Mouse (Mus musculus) neural tube, embryonic 15.5 days (tissue): ENCODE data around the gene Taok1. TPM values are rescaled to one million over a fixed set of nuclear protein-coding genes. Genes with fewer than 3 reads are reported as not detected.
A peak's percentile ranks its signal among the peaks of the same experiment; 100 is the strongest.

ENCODE experiments used
- ATAC-seq: fragments of 200-750 bp; cut with Nextera tagmentation; 2 replicates; pipeline ENCODE4 v1.8.0; 2017; ENCODE audit warnings: mild to moderate bottlenecking, moderate TSS enrichment, moderate library complexity; ENCODE audit not compliant: low FRiP score
- H3K27ac ChIP-seq: fragments of 300-500 bp; sonication (generic); replicated peaks from 2 replicates; pipeline ENCODE4 v1.5.1; 2015; ENCODE audit warnings: mild to moderate bottlenecking, inconsistent platforms
- H3K27me3 ChIP-seq: fragments of 300-500 bp; sonication (generic); replicated peaks from 2 replicates; pipeline ENCODE4 v1.6.1; 2015; ENCODE audit warnings: inconsistent platforms
- H3K36me3 ChIP-seq: fragments of 300-500 bp; sonication (generic); 2 replicates; pipeline ENCODE4 v1.6.1; 2015; ENCODE audit warnings: inconsistent platforms
- H3K4me1 ChIP-seq: fragments of 300-500 bp; sonication (generic); 2 replicates; pipeline ENCODE4 v1.6.1; 2015; ENCODE audit warnings: inconsistent platforms
- H3K4me2 ChIP-seq: fragments of 300-500 bp; sonication (generic); 2 replicates; pipeline ENCODE4 v1.6.1; 2015; ENCODE audit warnings: inconsistent platforms, mild to moderate bottlenecking, moderate library complexity
- H3K4me3 ChIP-seq: fragments of 300-500 bp; sonication (generic); replicated peaks from 2 replicates; pipeline ENCODE4 v1.5.1; 2015; ENCODE audit warnings: mild to moderate bottlenecking, inconsistent platforms
- H3K9ac ChIP-seq: fragments of 300-500 bp; sonication (generic); replicated peaks from 2 replicates; pipeline ENCODE4 v1.6.1; 2015; ENCODE audit warnings: mild to moderate bottlenecking, inconsistent platforms
- H3K9me3 ChIP-seq: fragments of 300-500 bp; sonication (generic); replicated peaks from 2 replicates; pipeline ENCODE4 v1.6.1; 2016; ENCODE audit warnings: inconsistent platforms
- WGBS: fragments of 180-500 bp; shearing (Covaris S2); methylation state at CpG from one replicate; pipeline ENCODE4 v1.1.7; 2015; ENCODE audit warnings: mixed read lengths; 5-methylcytosine and 5-hydroxymethylcytosine counted together
- polyA plus RNA-seq: library from polyadenylated mRNA; unstranded; fragments of >200 nt; fragmentation: Nextera tagmentation; extraction: Ambion mirVana; gene quantifications from 2 replicates; pipeline ENCODE4 v1.2.1, GENCODE M21; 2015

Taok1 gene
- polyA plus RNA-seq, 1 experiment from 2014 or later: 18.7 TPM

DNA sequence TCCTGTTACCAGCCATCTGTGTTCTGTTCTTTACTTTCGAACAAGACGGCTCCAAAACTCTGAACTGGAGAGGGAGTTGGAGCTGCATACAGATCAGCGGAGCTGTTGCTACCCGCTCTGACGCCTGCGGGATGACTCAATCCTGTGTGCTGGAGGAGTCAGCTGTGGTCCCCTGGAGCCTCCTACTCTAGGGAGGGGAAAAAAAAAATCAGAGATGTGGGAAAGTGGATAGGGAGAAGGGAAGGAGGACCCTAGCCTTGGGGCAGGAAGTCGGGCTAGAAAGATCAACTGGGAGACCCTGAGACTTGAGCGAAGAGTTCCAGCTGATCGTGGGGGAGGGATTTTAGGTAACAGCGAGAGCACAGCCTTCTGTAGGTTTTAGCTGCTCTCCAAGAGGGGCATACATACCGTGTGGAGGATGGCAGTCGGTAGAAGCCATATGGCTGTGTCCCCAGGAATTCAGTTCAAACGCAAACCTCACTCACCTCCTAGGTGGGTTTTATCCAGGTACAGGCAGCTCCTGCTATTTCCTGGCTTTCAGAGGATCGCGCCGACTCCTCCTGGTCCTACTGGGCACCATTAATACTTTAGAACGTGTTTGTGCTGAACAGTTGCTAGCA is 16.9 kb upstream of the Taok1 start:
- ATAC-seq: peak; percentile 79
- Histone ChIP-seq H3K4me1 (peaks cover 21% of the 10 kb centered on the region), H3K27ac (peak overlapping the region; percentile 84), H3K4me2 (peak overlapping the region; percentile 87), H3K4me3 (peak overlapping the region; percentile 40), H3K27me3 (no peaks in the 10 kb centered on the region), H3K9me3 (no peaks in the 10 kb centered on the region), H3K36me3 (no peaks in the 10 kb centered on the region), H3K9ac (peak overlapping the region; percentile 49)
- 1% methylated on average over 17 of the region's 17 CpGs for WGBS

DNA sequence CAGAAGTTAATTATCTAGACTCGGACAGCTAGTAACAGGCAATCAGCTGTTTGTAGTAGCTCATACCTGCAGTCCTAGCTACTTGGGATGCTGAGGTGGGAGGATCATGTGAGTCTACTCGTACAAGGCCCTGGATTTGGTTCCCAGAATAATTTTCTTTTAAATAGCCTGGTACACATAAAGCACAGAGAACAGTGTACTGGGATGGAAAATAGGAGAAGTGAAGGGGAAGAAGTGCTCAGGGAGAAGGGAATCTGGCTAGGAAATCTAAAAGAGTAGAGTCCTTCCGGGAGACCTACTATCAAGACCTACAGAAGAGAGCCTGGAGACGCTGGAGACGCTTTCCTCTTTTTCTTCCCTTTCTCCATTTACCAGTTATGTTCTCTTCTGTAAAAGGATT is 16.4 kb upstream of the Taok1 start:
- ATAC-seq: no peak
- WGBS: 30% methylated on average over 5 of the region's 5 CpGs
- peaks cover 21% of the 10 kb centered on the region for H3K4me1 ChIP-seq
- 0 out of 2 replicates have a peak overlapping the region, but pooled peaks have one; percentile 15 for H3K9ac ChIP-seq
- no peaks in the 10 kb centered on the region for H3K9me3 ChIP-seq
- peak overlapping the region; percentile 84 for H3K27ac ChIP-seq
- H3K4me3 ChIP-seq: peak overlapping the region; percentile 40
- H3K36me3 ChIP-seq: no peaks in the 10 kb centered on the region
- peak overlapping the region; percentile 87 for H3K4me2 ChIP-seq
- H3K27me3 ChIP-seq: no peaks in the 10 kb centered on the region

DNA sequence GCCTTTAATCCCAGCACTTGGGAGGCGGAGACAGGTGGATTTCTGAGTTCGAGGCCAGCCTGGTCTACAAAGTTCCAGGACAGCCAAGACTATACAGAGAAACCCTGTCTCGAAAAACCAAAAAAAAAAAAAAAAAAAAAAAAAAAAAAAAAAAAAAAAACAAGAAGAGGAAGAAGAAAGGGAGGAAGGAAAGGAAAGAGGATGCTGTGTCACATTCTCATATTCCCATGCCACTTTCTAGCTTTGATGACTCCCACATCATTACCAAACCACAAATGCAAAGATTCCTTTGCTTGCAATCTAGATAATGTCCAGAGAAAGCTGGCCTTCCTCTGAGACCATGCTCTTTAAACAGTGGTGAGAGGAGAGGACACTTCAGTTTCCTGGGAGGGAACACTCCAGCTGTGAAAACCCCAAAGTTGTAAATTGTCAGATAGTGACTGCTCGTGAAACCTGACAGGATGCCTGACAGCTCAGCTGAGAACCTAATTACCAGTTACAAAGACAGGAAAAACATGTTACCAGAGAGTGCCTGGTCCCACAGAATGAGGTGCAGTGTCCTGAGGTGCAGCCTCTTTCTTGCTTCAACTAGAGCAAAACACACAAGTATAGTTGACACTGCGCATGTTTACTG is 14.4 kb upstream of the Taok1 start:
- Histone ChIP-seq H3K4me2 (no peak overlapping the region), H3K9me3 (no peaks in the 10 kb centered on the region), H3K4me1 (peaks cover 21% of the 10 kb centered on the region), H3K27ac (no peak overlapping the region), H3K4me3 (no peak overlapping the region), H3K9ac (no peak overlapping the region), H3K36me3 (no peaks in the 10 kb centered on the region), H3K27me3 (no peaks in the 10 kb centered on the region)
- ATAC-seq: no peak
- WGBS: 69% methylated on average over 5 of the region's 5 CpGs

DNA sequence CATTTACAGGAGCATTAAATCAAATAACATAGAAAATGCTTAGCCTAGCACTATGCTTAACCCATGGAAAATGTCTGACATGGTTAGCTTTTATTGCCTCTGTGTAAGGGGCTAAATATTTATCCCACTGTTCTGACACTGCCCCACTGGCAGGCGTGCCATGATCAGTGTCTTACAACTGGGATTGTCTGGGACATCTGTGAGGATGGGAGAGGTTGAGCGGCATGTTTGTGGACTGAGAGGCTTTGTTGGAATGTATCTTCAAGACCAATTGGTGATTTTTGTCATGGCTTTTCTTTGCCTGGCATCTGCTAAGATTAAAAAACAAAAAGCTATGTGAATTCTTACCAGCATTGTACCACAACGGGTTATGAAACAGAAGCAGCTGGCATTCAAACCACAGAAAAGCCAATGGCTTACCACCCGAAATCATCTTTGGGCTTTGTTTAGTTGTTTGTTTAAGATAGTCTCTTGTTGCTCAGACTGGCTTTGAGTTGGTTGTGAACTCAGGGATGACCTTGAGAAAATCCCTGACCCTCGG is 7.5 kb upstream of the Taok1 start:
- Histone ChIP-seq H3K4me1 (no peaks in the 10 kb centered on the region), H3K9me3 (no peaks in the 10 kb centered on the region), H3K4me2 (no peak overlapping the region), H3K4me3 (no peak overlapping the region), H3K36me3 (no peaks in the 10 kb centered on the region), H3K27me3 (no peaks in the 10 kb centered on the region), H3K27ac (no peak overlapping the region), H3K9ac (no peak overlapping the region)
- ATAC-seq: no peak
- 82% methylated on average over 5 of the region's 5 CpGs for WGBS

DNA sequence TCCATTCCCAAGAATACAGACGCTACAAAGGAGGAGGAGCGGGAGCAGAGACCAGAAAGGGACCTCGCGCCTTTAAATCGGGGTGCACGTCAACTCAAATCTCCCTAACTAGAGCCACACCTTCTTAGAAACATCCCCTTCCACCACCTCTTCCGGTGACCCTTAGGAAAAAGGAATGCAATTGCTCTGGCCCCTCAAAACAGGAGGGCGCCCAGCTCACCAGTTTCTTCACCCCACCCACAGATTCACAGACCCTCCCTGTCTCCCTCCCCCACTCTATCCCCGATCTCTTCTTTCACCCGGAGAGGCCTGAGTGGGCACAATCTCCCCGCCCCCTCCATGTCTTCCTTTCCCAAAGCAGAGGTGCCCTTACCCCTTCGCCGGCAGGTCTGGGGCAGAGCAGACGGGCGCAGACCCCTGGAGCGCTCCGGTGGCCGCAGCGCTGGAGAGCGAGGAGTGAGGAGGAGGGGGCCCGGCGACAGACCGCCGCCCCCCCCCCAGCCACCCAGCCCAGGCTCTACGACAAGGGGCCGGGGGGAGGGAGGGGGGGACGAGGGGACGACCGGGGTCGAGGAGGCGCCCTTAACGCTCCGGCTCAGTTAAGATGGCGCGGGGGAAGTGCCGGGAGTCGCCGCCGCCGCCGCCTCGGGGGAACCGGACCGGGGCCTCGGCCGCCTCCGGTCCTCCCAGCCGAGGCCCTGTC is 629 bp downstream of the Taok1 start:
- H3K9me3 ChIP-seq: no peaks in the 10 kb centered on the region
- H3K9ac ChIP-seq: peak overlapping the region; percentile 99
- peak overlapping the region; percentile 97 for H3K27ac ChIP-seq
- no peaks in the 10 kb centered on the region for H3K27me3 ChIP-seq
- ATAC-seq: peak; percentile 69
- no peaks in the 10 kb centered on the region for H3K36me3 ChIP-seq
- H3K4me3 ChIP-seq: peak overlapping the region; percentile 98
- H3K4me1 ChIP-seq: peaks cover 32% of the 10 kb centered on the region
- WGBS: under 1% methylated on average over 22 of the region's 48 CpGs
- H3K4me2 ChIP-seq: peak overlapping the region; percentile 81

DNA sequence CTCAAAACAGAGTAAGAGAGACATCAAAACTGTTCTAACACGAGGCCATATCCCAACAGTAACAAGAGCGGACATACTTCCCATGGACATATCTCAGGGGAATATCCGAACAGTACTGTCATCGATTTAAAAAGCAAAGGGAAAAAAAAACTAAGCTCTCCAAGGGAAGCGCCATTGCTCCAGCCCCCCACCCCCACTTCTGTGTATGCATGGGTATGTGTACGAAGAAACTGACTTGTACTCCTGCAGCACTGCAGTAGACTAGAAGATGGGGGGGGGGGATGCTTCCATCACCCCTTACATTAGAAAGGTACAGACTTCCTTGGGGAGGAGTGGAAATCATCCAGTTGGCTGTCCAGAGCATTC is 1.2 kb downstream of the Taok1 start:
- peak; percentile 13; the same call in 1 of the 2 replicates for ATAC-seq
- peak overlapping the region; percentile 97 for H3K27ac ChIP-seq

DNA sequence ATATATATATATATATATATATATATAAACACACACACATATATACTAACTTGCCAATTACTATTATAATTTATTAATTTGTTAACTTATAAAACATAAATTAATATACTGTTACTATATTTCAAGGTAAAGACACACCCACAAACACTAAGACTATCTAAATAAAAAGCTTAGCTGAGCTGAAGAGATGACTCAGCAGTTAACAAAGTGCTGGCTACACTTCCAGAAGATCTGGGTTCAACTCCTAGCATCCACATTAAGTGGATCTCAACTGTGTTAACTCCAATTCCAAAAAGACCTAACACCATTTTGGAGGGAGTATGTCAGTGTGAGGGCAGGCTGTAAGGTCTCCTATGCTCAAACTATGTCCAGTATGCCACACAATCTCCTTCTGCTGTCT is 10.3 kb downstream of the Taok1 start:
- H3K27ac ChIP-seq: no peak overlapping the region
- ATAC-seq: no peak
- H3K4me2 ChIP-seq: no peak overlapping the region
- H3K36me3 ChIP-seq: no peaks in the 10 kb centered on the region
- H3K4me3 ChIP-seq: no peak overlapping the region
- H3K9ac ChIP-seq: no peak overlapping the region
- H3K9me3 ChIP-seq: no peaks in the 10 kb centered on the region
- H3K4me1 ChIP-seq: no peaks in the 10 kb centered on the region
- H3K27me3 ChIP-seq: no peaks in the 10 kb centered on the region

More for the DNA sequence above, 1.2 kb downstream of the Taok1 start:
- H3K4me1 ChIP-seq: peaks cover 32% of the 10 kb centered on the region
- WGBS: 6% methylated on average over 6 of the region's 6 CpGs
- H3K36me3 ChIP-seq: no peaks in the 10 kb centered on the region
- H3K27me3 ChIP-seq: no peaks in the 10 kb centered on the region
- H3K9me3 ChIP-seq: no peaks in the 10 kb centered on the region
- peak overlapping the region; percentile 81 for H3K4me2 ChIP-seq
- peak overlapping the region; percentile 99 for H3K9ac ChIP-seq
- peak overlapping the region; percentile 98 for H3K4me3 ChIP-seq

DNA sequence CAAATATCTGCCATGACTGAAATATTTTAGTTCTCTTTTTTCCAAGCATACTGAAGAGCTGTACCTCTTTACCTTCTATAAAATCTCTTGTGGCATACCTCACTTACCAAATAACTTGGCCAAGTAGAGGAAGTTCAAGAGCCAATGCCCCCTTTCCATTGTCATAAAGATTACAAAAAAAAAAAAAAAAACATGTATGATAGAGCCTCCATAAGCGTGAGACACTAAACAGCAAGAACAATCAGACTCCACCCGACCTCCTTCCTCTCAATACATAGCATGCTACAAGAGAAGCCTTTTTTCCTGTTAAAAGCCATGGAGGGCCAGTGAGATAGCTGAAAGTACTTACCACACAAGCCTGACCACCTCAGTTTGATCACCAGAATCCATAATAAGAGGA is 16.2 kb downstream of the Taok1 start:
- Histone ChIP-seq H3K36me3 (no peaks in the 10 kb centered on the region), H3K4me1 (no peaks in the 10 kb centered on the region), H3K9me3 (no peaks in the 10 kb centered on the region), H3K4me3 (no peak overlapping the region), H3K9ac (no peak overlapping the region), H3K27me3 (no peaks in the 10 kb centered on the region), H3K4me2 (no peak overlapping the region), H3K27ac (no peak overlapping the region)
- ATAC-seq: no peak
- 90% methylated on average over 2 of the region's 2 CpGs for WGBS

DNA sequence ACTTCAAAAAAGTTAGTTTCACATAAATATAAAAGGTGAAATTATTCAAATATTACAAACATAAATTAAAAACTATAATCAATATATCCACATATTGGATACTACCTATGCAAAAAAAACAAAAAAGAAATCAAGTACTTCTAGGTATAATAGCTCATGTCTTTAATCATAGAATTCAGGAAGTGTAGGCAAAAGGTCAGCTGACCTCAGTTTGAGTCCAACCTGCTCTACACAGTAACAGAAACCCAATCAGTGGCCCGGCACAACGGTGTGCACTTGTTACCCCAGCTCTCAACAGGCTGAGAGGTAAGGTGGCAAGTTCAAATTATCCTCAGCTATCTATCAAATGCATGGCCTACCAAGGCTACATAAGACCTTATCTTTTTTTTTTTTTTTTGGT is 16.8 kb downstream of the Taok1 start:
- no peak overlapping the region for H3K27ac ChIP-seq
- H3K9me3 ChIP-seq: no peaks in the 10 kb centered on the region
- WGBS: 97% methylated on average over 2 of the region's 2 CpGs
- no peaks in the 10 kb centered on the region for H3K27me3 ChIP-seq
- no peak overlapping the region for H3K9ac ChIP-seq
- no peak overlapping the region for H3K4me3 ChIP-seq
- ATAC-seq: no peak
- H3K4me2 ChIP-seq: no peak overlapping the region
- no peaks in the 10 kb centered on the region for H3K36me3 ChIP-seq
- no peaks in the 10 kb centered on the region for H3K4me1 ChIP-seq

DNA sequence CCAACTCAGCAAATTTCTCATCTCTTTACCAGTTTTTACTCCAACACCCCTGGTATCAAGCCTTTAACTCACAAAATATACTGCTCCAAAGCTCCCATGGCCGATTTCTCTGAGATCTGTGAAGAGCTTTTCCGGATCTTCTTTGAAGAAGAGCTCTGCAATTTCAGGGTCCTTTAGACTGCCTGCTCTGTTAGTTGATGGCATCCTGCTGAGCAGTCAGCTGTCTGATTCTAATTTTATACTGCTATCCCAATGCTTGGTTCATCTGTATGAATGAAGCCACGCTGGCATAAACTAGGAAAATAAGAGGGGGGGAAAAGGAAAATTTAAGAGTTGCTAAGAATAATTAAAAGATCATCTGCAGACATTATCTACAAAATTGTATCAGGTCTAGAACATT is 22.4 kb downstream of the Taok1 start:
- H3K27me3 ChIP-seq: no peaks in the 10 kb centered on the region
- H3K9ac ChIP-seq: no peak overlapping the region
- no peak for ATAC-seq
- H3K4me1 ChIP-seq: 0 out of 2 replicates have a peak, but pooled peaks cover 2% of the 10 kb centered on the region
- H3K4me2 ChIP-seq: no peak overlapping the region
- 62% methylated on average over 3 of the region's 3 CpGs for WGBS
- no peaks in the 10 kb centered on the region for H3K9me3 ChIP-seq
- no peak overlapping the region for H3K27ac ChIP-seq
- H3K36me3 ChIP-seq: peaks cover 28% of the 10 kb centered on the region
- H3K4me3 ChIP-seq: no peak overlapping the region

DNA sequence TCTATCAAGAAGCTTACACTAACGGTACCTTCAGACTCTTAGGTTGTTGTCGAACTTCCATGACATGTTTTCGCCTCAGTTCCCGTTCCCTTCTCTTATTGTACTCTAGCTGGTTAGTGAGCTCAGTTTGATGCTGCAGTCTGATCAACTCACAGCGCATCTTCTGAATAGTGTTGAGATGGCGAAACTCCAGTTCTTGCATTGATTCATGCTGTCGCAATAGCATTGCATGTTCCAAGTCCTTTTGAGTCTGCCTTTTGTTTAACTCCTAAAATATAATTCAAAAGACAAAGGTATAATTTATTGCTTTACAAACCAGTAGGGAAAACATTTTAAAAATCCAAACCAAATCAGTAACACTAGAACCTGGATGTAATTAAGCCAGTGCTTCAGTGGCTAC is 62.4 kb downstream of the Taok1 start:
- no peak overlapping the region for H3K4me2 ChIP-seq
- H3K9ac ChIP-seq: no peak overlapping the region
- WGBS: 95% methylated on average over 7 of the region's 7 CpGs
- H3K27me3 ChIP-seq: no peaks in the 10 kb centered on the region
- ATAC-seq: no peak
- H3K27ac ChIP-seq: no peak overlapping the region
- peaks cover 71% of the 10 kb centered on the region for H3K36me3 ChIP-seq
- no peaks in the 10 kb centered on the region for H3K4me1 ChIP-seq
- no peaks in the 10 kb centered on the region for H3K9me3 ChIP-seq
- H3K4me3 ChIP-seq: no peak overlapping the region
